Mouse (Mus musculus) limb, embryonic 12.5 days (tissue): ENCODE data around the gene Dmrt3. TPM values are rescaled to one million over a fixed set of nuclear protein-coding genes. Genes with fewer than 3 reads are reported as not detected.

Experiments
- ATAC-seq: fragments of 200-750 bp; cut with Nextera tagmentation; 2 replicates; pipeline ENCODE4 v1.8.0; 2017; ENCODE audit warnings: low read depth, moderate TSS enrichment; ENCODE audit not compliant: insufficient number of reproducible peaks, insufficient read depth, low FRiP score, low TSS enrichment
- H3K27ac ChIP-seq: fragments of 300-500 bp; sonication (generic); 2 replicates; pipeline ENCODE4 v1.5.1; 2016; ENCODE audit warnings: mild to moderate bottlenecking, moderate library complexity
- H3K27me3 ChIP-seq: fragments of 300-500 bp; sonication (generic); 2 replicates; pipeline ENCODE4 v1.6.1; 2016; ENCODE audit warnings: mild to moderate bottlenecking, moderate library complexity
- H3K36me3 ChIP-seq: fragments of 300-500 bp; sonication (generic); 2 replicates; pipeline ENCODE4 v1.6.1; 2016; ENCODE audit warnings: mild to moderate bottlenecking, moderate library complexity
- H3K4me1 ChIP-seq: fragments of 300-500 bp; sonication (generic); replicated peaks from 2 replicates; pipeline ENCODE4 v1.6.1; 2016
- H3K4me2 ChIP-seq: fragments of 300-500 bp; sonication (generic); 2 replicates; pipeline ENCODE4 v1.6.1; 2016; ENCODE audit warnings: mild to moderate bottlenecking, moderate library complexity
- H3K4me3 ChIP-seq: fragments of 300-500 bp; sonication (generic); replicated peaks from 2 replicates; pipeline ENCODE4 v1.5.1; 2016; ENCODE audit warnings: mild to moderate bottlenecking
- H3K9ac ChIP-seq: fragments of 300-500 bp; sonication (generic); replicated peaks from 2 replicates; pipeline ENCODE4 v1.6.1; 2016; ENCODE audit warnings: mild to moderate bottlenecking, moderate library complexity
- H3K9me3 ChIP-seq: fragments of 300-500 bp; sonication (generic); 2 replicates; pipeline ENCODE4 v1.6.1; 2016; ENCODE audit warnings: mild to moderate bottlenecking, moderate library complexity
- WGBS: fragments of 180-500 bp; shearing (Covaris S2); methylation state at CpG from one replicate; pipeline ENCODE4 v1.1.7; 2016; 5-methylcytosine and 5-hydroxymethylcytosine counted together
- polyA plus RNA-seq: library from polyadenylated mRNA; unstranded; fragments of >200 nt; fragmentation: Nextera tagmentation; extraction: Ambion mirVana; gene quantifications from 2 replicates; pipeline ENCODE4 v1.2.1, GENCODE M21; 2016

The Dmrt3 gene
- polyA plus RNA-seq, 1 experiment from 2014 or later = 0.46 TPM

GRCm38 (mm10) chr19:25608206-25608580 lies 1.9 kb upstream of the Dmrt3 start:
- Histone ChIP-seq H3K4me3 (no peak overlapping the region), H3K36me3 (no peaks in the 10 kb centered on the region), H3K9ac (no peak overlapping the region), H3K4me2 (no peak overlapping the region), H3K9me3 (no peaks in the 10 kb centered on the region), H3K27ac (no peak overlapping the region), H3K4me1 (peaks cover 52% of the 10 kb centered on the region), H3K27me3 (peaks cover 93% of the 10 kb centered on the region)
- 2% methylated on average over 7 of the region's 7 CpGs for WGBS
- no peak for ATAC-seq

GRCm38 (mm10) chr19:25608961-25609850 lies 895 bp upstream of the Dmrt3 start:
- ATAC-seq = no peak
- Histone ChIP-seq H3K4me1 (peaks cover 53% of the 10 kb centered on the region), H3K4me3 (no peak overlapping the region), H3K27me3 (peaks cover 96% of the 10 kb centered on the region), H3K27ac (no peak overlapping the region), H3K36me3 (no peaks in the 10 kb centered on the region), H3K4me2 (no peak overlapping the region), H3K9me3 (no peaks in the 10 kb centered on the region), H3K9ac (no peak overlapping the region)
- WGBS = under 1% methylated on average over 33 of the region's 33 CpGs

GRCm38 (mm10) chr19:25610411-25611111 lies 460 bp downstream of the Dmrt3 start:
- Histone ChIP-seq H3K36me3 (no peaks in the 10 kb centered on the region), H3K4me3 (peak overlapping the region; percentile 46), H3K27ac (no peak overlapping the region), H3K4me2 (peak overlapping the region; percentile 83), H3K9ac (peak overlapping the region; percentile 56), H3K27me3 (peaks cover 97% of the 10 kb centered on the region), H3K4me1 (peaks cover 55% of the 10 kb centered on the region), H3K9me3 (no peaks in the 10 kb centered on the region)
- no peak for ATAC-seq
- WGBS = under 1% methylated on average over 65 of the region's 71 CpGs

GRCm38 (mm10) chr19:25611116-25611515 lies 1.0 kb downstream of the Dmrt3 start:
- peaks cover 52% of the 10 kb centered on the region for H3K4me1 ChIP-seq
- H3K4me3 ChIP-seq = peak overlapping the region; percentile 46
- under 1% methylated on average over 42 of the region's 42 CpGs for WGBS
- peaks cover 97% of the 10 kb centered on the region for H3K27me3 ChIP-seq
- ATAC-seq = no peak
- no peaks in the 10 kb centered on the region for H3K36me3 ChIP-seq
- H3K9ac ChIP-seq = peak overlapping the region; percentile 56
- H3K27ac ChIP-seq = no peak overlapping the region
- H3K4me2 ChIP-seq = peak overlapping the region; percentile 83
- H3K9me3 ChIP-seq = no peaks in the 10 kb centered on the region

DNA sequence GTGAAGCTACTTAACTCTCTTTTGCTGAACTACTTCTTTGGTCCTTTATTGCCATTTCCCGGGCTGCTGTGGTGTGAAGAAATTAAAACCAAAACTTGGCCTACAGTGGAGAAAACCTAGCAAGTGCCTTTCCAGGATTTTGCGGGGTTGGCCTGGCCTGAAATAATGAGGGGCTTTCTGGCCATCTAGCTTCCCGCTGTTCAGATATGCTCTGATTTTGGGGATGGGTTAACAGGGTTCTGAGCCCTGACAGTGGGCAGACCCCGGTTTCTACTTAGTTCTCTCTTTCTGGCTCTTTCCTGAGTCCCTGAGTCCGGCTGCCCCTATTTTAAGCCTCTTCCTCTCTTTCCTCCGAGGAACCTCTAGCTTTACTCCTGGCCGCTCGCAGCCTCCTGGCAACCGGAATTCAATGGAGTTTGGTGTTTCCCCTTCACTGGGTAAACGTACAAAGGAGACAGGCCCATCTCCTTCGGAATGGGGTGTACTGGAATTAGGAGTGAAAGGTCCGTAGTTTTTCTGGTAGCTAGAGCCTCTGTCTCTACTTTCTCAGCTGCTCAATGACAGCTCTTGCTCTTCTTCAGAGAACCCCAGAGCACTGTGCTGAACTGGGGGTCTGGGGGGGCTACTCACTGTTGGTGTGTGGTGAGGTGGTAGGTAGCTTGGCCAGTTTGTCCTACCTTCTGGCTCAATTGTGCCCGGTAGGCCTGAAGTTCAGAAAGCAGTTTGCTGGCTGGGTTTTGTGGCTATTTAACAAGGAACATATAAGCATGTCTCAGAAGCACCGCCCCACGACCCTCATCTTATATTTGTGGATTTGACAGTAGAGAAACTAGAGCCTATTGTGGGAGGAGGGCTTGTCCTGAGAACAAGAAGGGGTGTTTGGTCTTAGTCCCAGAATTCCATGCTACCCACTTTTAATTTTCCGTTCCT lies 2.0 kb downstream of the Dmrt3 start:
- no peak overlapping the region for H3K9ac ChIP-seq
- H3K9me3 ChIP-seq = no peaks in the 10 kb centered on the region
- no peak for ATAC-seq
- peaks cover 43% of the 10 kb centered on the region for H3K4me1 ChIP-seq
- H3K27me3 ChIP-seq = peaks cover 97% of the 10 kb centered on the region
- no peak overlapping the region for H3K4me2 ChIP-seq
- H3K27ac ChIP-seq = no peak overlapping the region
- H3K36me3 ChIP-seq = no peaks in the 10 kb centered on the region
- no peak overlapping the region for H3K4me3 ChIP-seq
- 6% methylated on average over 16 of the region's 16 CpGs for WGBS

DNA sequence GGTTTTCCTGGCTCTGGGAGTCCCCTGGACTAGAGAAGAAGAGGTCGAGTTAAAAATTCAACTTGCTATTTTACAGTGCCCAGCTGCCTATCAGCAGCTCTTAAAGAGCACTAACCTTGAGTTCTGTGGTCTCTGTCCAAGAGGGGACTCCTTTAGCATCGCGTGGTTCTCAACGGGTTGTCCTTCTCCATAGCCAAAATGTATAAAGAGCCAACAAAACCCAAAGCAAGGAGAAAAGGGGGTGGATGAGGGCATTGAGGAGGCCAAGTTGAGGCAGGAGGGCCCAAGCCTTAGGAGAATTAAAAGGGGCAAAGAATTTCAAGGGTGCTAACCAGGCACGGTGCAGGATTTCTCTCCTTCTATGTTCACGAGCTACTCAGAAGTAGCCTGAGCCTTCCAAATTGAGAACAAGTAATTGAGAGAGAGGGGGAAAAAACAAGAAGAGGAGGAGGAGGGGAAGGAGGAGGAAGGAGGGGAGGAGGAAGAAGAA lies 2.8 kb downstream of the Dmrt3 start:
- no peak for ATAC-seq
- Histone ChIP-seq H3K4me1 (peaks cover 38% of the 10 kb centered on the region), H3K9me3 (no peaks in the 10 kb centered on the region), H3K9ac (no peak overlapping the region), H3K27me3 (peaks cover 96% of the 10 kb centered on the region), H3K4me3 (no peak overlapping the region), H3K36me3 (no peaks in the 10 kb centered on the region), H3K27ac (no peak overlapping the region), H3K4me2 (no peak overlapping the region)
- 7% methylated on average over 6 of the region's 6 CpGs for WGBS

- no peak overlapping the region for H3K9ac ChIP-seq
Measured at GRCm38 (mm10) chr19:25613476-25614300, 3.6 kb downstream of the Dmrt3 start.

GRCm38 (mm10) chr19:25615889-25616288 lies 5.8 kb downstream of the Dmrt3 start:
- Histone ChIP-seq H3K4me2 (no peak overlapping the region), H3K27ac (no peak overlapping the region), H3K4me1 (peaks cover 15% of the 10 kb centered on the region), H3K4me3 (no peak overlapping the region), H3K9ac (no peak overlapping the region), H3K27me3 (peaks cover 94% of the 10 kb centered on the region), H3K9me3 (no peaks in the 10 kb centered on the region), H3K36me3 (no peaks in the 10 kb centered on the region)
- 9% methylated on average over 6 of the region's 6 CpGs for WGBS
- ATAC-seq = no peak

More at GRCm38 (mm10) chr19:25613476-25614300, 3.6 kb downstream of the Dmrt3 start:
- Histone ChIP-seq H3K36me3 (no peaks in the 10 kb centered on the region), H3K4me2 (no peak overlapping the region), H3K9me3 (no peaks in the 10 kb centered on the region), H3K4me1 (peaks cover 32% of the 10 kb centered on the region), H3K4me3 (no peak overlapping the region), H3K27me3 (peaks cover 96% of the 10 kb centered on the region), H3K27ac (no peak overlapping the region)
- ATAC-seq = no peak
- 6% methylated on average over 13 of the region's 13 CpGs for WGBS

DNA sequence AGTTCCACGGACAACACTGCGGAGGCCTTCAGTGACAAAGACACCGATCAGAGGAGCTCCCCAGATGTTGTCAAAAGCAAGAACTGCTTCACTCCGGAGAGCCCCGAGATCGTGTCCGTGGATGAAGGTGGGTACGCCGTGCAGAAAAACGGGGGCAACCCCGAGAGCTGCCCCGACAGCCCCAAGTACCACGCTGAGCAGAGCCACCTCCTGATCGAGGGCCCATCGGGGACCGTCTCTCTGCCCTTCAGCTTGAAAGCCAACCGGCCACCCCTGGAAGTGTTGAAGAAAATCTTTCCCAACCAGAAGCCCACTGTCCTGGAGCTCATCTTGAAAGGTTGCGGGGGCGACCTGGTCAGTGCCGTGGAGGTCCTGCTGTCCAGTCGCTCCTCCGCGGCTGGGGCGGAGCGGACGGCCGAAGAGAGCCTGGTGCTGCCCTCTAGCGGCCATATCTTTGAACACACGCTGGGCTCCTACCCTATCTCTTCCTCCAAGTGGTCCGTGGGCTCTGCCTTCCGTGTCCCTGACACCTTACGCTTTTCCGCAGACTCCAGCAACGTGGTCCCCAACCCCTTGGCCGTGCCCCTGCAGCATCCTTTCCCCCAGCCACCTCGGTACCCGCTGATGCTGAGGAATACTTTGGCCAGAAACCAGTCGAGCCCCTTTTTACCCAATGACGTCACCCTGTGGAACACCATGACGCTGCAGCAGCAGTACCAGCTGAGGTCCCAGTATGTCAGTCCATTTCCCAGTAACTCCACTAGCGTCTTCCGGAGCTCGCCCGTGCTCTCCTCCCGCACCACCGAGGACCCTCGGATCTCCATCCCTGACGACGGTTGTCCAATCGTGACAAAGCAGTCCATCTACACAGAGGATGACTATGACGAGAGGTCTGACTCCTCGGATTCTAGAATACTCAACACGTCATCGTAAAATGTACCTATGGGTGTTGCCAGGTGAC lies 12.5 kb downstream of the Dmrt3 start:
- H3K27ac ChIP-seq = no peak overlapping the region
- no peak overlapping the region; the same call in 1 of the 2 replicates for H3K9ac ChIP-seq
- peak overlapping the region; percentile 33 for H3K4me3 ChIP-seq
- 30% methylated on average over 54 of the region's 54 CpGs for whole genome bisulfite sequencing
- H3K27me3 ChIP-seq = peaks cover 96% of the 10 kb centered on the region
- H3K36me3 ChIP-seq = no peaks in the 10 kb centered on the region
- no peak; the same call in 1 of the 2 replicates for ATAC-seq
- H3K9me3 ChIP-seq = no peaks in the 10 kb centered on the region
- peaks cover 4% of the 10 kb centered on the region for H3K4me1 ChIP-seq
- H3K4me2 ChIP-seq = peak overlapping the region; percentile 57
